Mouse (Mus musculus) forebrain, postnatal 0 days (tissue): ENCODE measurements around the gene Trank1. TPM values are rescaled to one million over a fixed set of nuclear protein-coding genes. Genes with fewer than 3 reads are reported as not detected.

ENCODE experiments used
- ATAC-seq: fragments of 200-750 bp; cut with Nextera tagmentation; 2 replicates; pipeline ENCODE4 v1.8.0; 2017; ENCODE audit warnings: mild to moderate bottlenecking, moderate library complexity
- DNase-seq: peaks from one replicate; pipeline ENCODE4 v3.0.0-alpha.2; 2015
- H3K27ac ChIP-seq: fragments of 300-500 bp; sonication (generic); 2 replicates; pipeline ENCODE4 v1.5.1; 2014; ENCODE audit warnings: low read depth, mild to moderate bottlenecking, antibody characterized with exemption, low read length, moderate library complexity, mixed read lengths
- H3K27me3 ChIP-seq: fragments of 300-500 bp; sonication (generic); 2 replicates; pipeline ENCODE4 v1.6.1; 2014; ENCODE audit warnings: mild to moderate bottlenecking, low read length, mixed read lengths; ENCODE audit not compliant: insufficient read depth
- H3K36me3 ChIP-seq: fragments of 300-500 bp; sonication (generic); 2 replicates; pipeline ENCODE4 v1.6.1; 2014; ENCODE audit warnings: mild to moderate bottlenecking, moderate library complexity; ENCODE audit not compliant: insufficient read depth
- H3K4me1 ChIP-seq: fragments of 300-500 bp; sonication (generic); 2 replicates; pipeline ENCODE4 v1.6.1; 2014; ENCODE audit warnings: antibody characterized with exemption; ENCODE audit not compliant: insufficient read depth
- H3K4me2 ChIP-seq: fragments of 300-500 bp; sonication (generic); 2 replicates; pipeline ENCODE4 v1.6.1; 2014; ENCODE audit warnings: low read depth, mild to moderate bottlenecking, moderate library complexity
- H3K4me3 ChIP-seq: fragments of 300-500 bp; sonication (generic); 2 replicates; pipeline ENCODE4 v1.5.1; 2014; ENCODE audit warnings: low read depth, low read length, mixed read lengths
- H3K9ac ChIP-seq: fragments of 300-500 bp; sonication (generic); 2 replicates; pipeline ENCODE4 v1.6.1; 2014; ENCODE audit warnings: mild to moderate bottlenecking
- H3K9me3 ChIP-seq: fragments of 300-500 bp; sonication (generic); 2 replicates; pipeline ENCODE4 v1.6.1; 2016; ENCODE audit warnings: low read length
- CTCF ChIP-seq: sonication (generic); IDR thresholded peaks from 2 replicates; pipeline ENCODE4 v1.5.1; 2016; ENCODE audit warnings: antibody characterized with exemption, control low read depth, low read depth
- WGBS: fragments of 180-500 bp; shearing (Covaris S2); extraction: QIAGEN DNeasy Blood & Tissue Kit; methylation state at CpG from one replicate; pipeline ENCODE4 v1.1.7; 2014; 5-methylcytosine and 5-hydroxymethylcytosine counted together
- polyA plus RNA-seq: library from polyadenylated mRNA; unstranded; fragments of >200 nt; fragmentation: Nextera tagmentation; extraction: Ambion mirVana; gene quantifications from 2 replicates; pipeline ENCODE4 v1.2.1, GENCODE M21; 2015
- total RNA-seq: library from RNA; depleted of rRNA; stranded (reverse); fragments of >200 nt; gene quantifications from 2 replicates; pipeline ENCODE4 v1.2.3, GENCODE M21; 2014

Gene Trank1
- total and polyA plus RNA-seq, 2 experiments from 2014 or later = 10.9 to 92.5 TPM

DNA sequence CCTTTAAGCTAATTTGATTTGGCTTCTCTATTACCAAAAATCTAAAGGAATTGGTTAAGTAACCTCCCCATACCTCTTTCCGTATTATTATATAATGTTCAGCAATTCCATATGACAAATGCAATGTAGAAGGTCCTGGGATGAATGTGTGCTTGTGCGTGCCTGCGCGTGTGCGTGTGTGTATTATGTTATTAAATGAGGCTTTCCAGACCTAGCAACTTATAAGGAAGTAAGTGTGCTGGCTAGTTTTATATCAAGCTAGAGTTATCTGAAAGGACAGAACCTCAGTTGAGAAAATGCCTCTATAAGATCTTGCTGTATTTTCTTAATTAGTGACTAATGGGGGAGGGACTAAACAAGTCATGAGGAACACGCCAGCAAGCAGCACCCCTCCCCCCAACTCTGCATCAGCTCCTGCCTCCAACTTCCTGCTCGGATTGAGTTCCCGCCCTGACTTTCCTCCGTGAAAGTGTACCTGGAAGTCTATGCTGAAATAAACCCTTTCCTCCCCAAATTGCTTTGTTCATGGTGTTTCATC, 22.2 kb upstream of the Trank1 start:
- H3K4me3 ChIP-seq = no peak overlapping the region
- H3K4me1 ChIP-seq = 0 out of 2 replicates have a peak, but pooled peaks cover 4% of the 10 kb centered on the region
- no peaks in the 10 kb centered on the region for H3K36me3 ChIP-seq
- no peak overlapping the region for H3K27ac ChIP-seq
- DNase-seq (no peak), ATAC-seq (peak; percentile 10; the same call in 1 of the 2 replicates)
- H3K9ac ChIP-seq = no peak overlapping the region
- 59% methylated on average over 9 of the region's 9 CpGs for WGBS
- no peaks in the 10 kb centered on the region for H3K27me3 ChIP-seq
- no peak for TF ChIP-seq CTCF
- no peaks in the 10 kb centered on the region for H3K9me3 ChIP-seq
- H3K4me2 ChIP-seq = no peak overlapping the region

DNA sequence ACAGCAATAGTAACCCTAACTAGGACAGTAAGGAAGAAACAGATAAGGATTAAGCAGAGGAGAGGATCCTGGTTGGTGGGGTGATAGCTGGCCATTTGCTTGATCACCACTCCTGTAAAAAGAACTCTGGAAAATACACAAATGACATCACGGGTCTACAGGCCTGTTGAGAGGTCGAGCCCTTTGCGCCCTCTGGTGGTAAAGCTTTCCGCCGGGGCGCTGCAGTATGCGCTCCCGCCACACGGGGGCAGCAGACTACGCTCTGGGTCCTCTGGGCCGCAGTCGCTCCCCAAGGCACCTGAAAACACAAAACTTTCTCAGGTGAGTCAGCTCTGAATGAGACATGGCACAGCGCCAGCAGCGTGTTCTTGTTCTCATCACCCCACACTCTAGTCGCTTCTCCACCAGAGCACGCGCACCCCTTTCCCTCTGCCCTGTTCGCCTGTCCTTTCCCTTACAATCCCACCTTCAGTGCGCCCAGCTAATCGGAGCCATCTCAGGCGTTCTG, 21.7 kb upstream of the Trank1 start:
- H3K4me3 ChIP-seq = no peak overlapping the region
- no peak overlapping the region for H3K4me2 ChIP-seq
- no peaks in the 10 kb centered on the region for H3K27me3 ChIP-seq
- DNase-seq = peak; percentile 92
- no peaks in the 10 kb centered on the region for H3K9me3 ChIP-seq
- no peak overlapping the region for H3K27ac ChIP-seq
- 15% methylated on average over 21 of the region's 21 CpGs for WGBS
- H3K4me1 ChIP-seq = 0 out of 2 replicates have a peak, but pooled peaks cover 4% of the 10 kb centered on the region
- H3K9ac ChIP-seq = no peak overlapping the region
- TF ChIP-seq CTCF = peak; percentile 100
- no peaks in the 10 kb centered on the region for H3K36me3 ChIP-seq
- peak; percentile 85 for ATAC-seq

DNA sequence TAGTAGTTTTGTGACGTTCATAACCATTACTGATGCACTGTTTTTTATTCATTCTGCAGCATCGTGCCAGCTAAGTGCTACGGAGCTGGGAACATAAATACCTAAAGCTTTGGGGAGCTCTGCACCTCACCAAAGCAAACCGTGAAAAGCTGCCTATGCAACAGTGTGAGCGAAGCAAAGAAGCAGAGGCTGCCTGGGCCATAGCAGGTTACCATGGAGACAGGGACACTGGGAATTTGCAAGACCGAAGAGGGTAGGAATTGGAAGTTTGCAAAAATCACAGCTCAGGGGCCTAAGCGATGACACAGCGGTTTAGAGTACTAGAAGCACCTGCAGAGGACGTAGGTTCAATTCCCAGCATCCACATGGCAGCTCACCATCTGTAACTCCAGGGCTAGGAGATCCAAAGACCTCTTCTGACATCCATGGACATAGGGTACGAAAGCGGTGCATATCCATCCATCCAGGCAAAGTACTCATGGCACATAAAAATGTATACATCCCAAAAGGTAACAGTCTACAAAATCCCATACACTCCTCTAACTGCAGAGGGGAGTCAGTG, 20.9 kb upstream of the Trank1 start:
- H3K27me3 ChIP-seq = no peaks in the 10 kb centered on the region
- no peak for TF ChIP-seq CTCF
- no peak overlapping the region for H3K4me3 ChIP-seq
- no peaks in the 10 kb centered on the region for H3K36me3 ChIP-seq
- peak overlapping the region; percentile 30; the same call in 1 of the 2 replicates for H3K27ac ChIP-seq
- no peak overlapping the region for H3K9ac ChIP-seq
- no peaks in the 10 kb centered on the region for H3K9me3 ChIP-seq
- DNase-seq = peak; percentile 31
- 60% methylated on average over 11 of the region's 11 CpGs for WGBS
- peak; percentile 58 for ATAC-seq
- 0 out of 2 replicates have a peak, but pooled peaks cover 2% of the 10 kb centered on the region for H3K4me1 ChIP-seq
- no peak overlapping the region for H3K4me2 ChIP-seq

DNA sequence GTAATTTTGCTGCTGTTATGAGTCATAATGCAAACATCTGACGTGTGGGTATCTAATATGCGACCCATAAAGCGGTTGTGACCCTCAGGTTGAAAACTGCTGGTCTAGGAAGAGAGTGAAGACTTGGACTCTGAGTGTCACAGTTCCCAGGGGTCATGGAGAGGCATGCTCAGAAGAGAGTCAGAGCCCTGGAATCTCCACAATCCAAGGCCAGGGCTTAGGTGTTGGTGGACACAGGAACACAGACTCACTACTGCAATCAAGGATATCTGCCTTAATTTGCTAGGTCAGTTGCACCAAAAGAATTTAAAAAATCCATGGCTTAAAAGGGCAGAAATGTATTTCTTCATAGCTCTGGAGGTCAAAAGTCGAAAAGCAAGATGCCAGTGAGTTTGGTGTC, 18.3 kb upstream of the Trank1 start:
- Histone ChIP-seq H3K4me3 (no peak overlapping the region), H3K4me1 (no peaks in the 10 kb centered on the region), H3K9me3 (no peaks in the 10 kb centered on the region), H3K36me3 (no peaks in the 10 kb centered on the region), H3K4me2 (no peak overlapping the region), H3K9ac (no peak overlapping the region), H3K27me3 (no peaks in the 10 kb centered on the region), H3K27ac (no peak overlapping the region)
- no peak for TF ChIP-seq CTCF
- ATAC-seq (no peak), DNase-seq (no peak)
- 84% methylated on average over 4 of the region's 4 CpGs for WGBS

DNA sequence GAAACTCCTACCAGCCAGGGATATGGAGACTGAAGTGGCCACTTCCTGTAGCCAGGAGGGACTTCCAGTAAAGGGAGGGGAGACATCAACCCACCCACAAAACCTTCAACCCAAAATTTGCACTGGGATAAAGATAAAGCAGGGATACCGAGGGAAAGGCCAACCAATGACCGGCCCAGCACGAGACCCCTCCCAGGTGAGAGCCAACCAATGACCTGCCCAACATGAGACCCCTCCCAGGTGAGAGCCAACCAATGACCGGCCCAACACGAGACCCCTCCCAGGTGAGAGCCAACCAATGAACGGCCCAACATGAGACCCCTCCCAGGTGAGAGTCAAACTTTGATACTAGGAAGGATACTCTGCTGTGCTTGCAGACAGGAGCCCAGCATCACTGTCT, 16.6 kb upstream of the Trank1 start:
- Histone ChIP-seq H3K4me3 (no peak overlapping the region), H3K9ac (no peak overlapping the region), H3K27ac (no peak overlapping the region), H3K4me2 (no peak overlapping the region), H3K36me3 (no peaks in the 10 kb centered on the region), H3K27me3 (no peaks in the 10 kb centered on the region), H3K9me3 (no peaks in the 10 kb centered on the region), H3K4me1 (no peaks in the 10 kb centered on the region)
- DNase-seq (no peak), ATAC-seq (no peak)
- 94% methylated on average over 6 of the region's 6 CpGs for WGBS
- TF ChIP-seq CTCF = no peak

DNA sequence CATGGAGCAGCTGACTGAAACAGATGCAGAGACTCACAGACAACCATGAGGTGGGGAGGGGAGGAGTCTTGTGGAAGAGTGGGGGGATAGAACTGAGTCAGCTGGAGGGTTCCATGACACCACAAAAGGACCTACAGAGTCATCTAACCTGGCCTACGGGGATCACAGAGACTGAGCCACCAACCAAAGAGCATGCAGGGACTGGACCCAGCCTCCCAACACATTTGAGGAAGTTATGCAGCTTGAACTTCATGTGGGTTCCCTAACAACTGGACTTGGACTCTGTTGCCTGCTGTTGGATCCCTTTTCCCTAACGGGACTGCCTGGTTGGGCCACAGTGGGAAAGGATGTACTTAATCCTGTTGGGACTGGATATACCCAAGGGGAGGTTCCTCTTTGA, 16.2 kb upstream of the Trank1 start:
- Histone ChIP-seq H3K9me3 (no peaks in the 10 kb centered on the region), H3K4me3 (no peak overlapping the region), H3K4me2 (no peak overlapping the region), H3K27ac (no peak overlapping the region), H3K4me1 (no peaks in the 10 kb centered on the region), H3K27me3 (no peaks in the 10 kb centered on the region), H3K36me3 (no peaks in the 10 kb centered on the region), H3K9ac (no peak overlapping the region)
- DNase-seq (no peak), ATAC-seq (no peak)
- whole genome bisulfite sequencing = 64% methylated on average over 2 of the region's 2 CpGs
- TF ChIP-seq CTCF = no peak

DNA sequence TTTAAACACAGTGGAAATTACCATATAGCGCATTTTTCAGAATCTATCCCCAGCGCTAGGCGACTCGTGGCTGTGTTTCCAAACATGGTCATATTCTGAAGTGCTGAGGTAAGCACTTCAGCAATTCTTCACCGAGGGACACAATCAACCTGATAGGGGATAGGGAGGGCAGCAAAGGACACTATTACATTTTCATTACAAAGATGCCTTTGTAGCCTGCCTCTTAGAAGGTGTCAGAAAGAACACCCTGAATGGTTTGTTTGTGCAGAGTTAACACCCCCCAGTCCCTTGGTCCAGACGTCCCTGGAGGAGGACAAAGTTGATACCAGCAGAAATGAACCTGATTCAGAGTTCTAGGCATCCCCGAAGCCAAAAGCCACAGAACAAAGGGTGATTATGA, 15.1 kb upstream of the Trank1 start:
- TF ChIP-seq CTCF = no peak
- WGBS = 70% methylated on average over 7 of the region's 7 CpGs
- no peak overlapping the region for H3K9ac ChIP-seq
- H3K9me3 ChIP-seq = no peaks in the 10 kb centered on the region
- ATAC-seq (no peak), DNase-seq (no peak)
- no peaks in the 10 kb centered on the region for H3K4me1 ChIP-seq
- no peak overlapping the region for H3K27ac ChIP-seq
- H3K36me3 ChIP-seq = no peaks in the 10 kb centered on the region
- no peak overlapping the region for H3K4me3 ChIP-seq
- H3K27me3 ChIP-seq = no peaks in the 10 kb centered on the region
- H3K4me2 ChIP-seq = no peak overlapping the region
